Mouse (Mus musculus): ENCODE measurements around the gene Pds5a. TPM values are rescaled to one million over a fixed set of nuclear protein-coding genes. Genes with fewer than 3 reads are reported as not detected.
"Not testable (repeated sequence)": the region's sequence is repeated elsewhere in the genome, so short reads cannot be mapped to it uniquely, and the experiment has no call there.

The Pds5a gene
- polyA plus RNA-seq, 1 experiment from 2014 or later, result 111 TPM

DNA sequence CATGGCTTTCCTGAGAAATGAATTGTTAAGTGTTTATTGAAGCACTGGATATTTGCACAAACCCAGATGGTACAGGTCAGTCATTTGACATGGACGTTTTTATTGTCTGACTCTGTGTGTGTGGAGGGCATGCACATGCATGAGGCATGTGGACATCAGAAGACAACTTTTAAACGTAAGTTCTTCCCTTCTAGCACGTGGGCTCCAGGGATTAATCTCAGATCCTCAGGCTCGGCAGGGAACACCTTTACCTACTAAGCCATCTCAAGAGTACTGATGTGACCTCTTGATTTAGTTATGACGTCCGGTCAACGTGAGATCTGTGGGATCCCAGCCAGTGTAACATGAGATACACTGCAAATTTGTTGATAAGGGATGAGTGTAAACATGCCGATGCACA is 12.2 kb upstream of the Pds5a start:
- ATAC-seq (ENCODE audit: insufficient number of reproducible peaks, insufficient read depth, low FRiP score, low TSS enrichment), result no peak
- Histone ChIP-seq H3K9ac (no peak overlapping the region), H3K27ac (no peak overlapping the region), H3K9me3 (no peaks in the 10 kb centered on the region), H3K4me2 (replicated peaks) (no peak overlapping the region), H3K4me3 (no peak overlapping the region), H3K36me3 (no peaks in the 10 kb centered on the region), H3K4me1 (no peaks in the 10 kb centered on the region), H3K27me3 (no peaks in the 10 kb centered on the region)
- 50% methylated on average over 8 of the region's 8 CpGs for WGBS

DNA sequence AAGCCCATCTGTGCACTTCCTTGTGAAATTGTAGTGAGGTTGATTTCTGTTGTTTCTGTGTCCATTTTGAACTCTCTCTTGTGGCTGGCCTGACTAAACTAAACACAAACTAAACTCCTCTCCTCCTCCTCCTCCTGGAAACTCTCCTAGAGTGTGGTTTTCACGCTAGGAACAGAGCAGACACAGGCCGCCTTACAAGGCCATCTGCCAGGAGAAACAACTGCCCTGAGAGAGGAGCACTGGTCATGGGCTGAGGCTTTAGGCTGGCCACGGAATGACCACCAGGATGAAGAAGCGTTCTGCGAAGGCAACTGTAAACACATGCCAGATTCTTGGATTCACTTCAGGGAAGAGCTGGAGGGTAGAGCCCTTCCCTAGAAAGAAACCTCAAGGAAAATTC is 8.9 kb upstream of the Pds5a start:
- Histone ChIP-seq H3K9me3 (no peaks in the 10 kb centered on the region), H3K27me3 (no peaks in the 10 kb centered on the region), H3K4me3 (no peak overlapping the region), H3K27ac (no peak overlapping the region), H3K9ac (no peak overlapping the region), H3K4me2 (replicated peaks) (no peak overlapping the region), H3K36me3 (no peaks in the 10 kb centered on the region), H3K4me1 (no peaks in the 10 kb centered on the region)
- no peak for ATAC-seq (ENCODE audit: insufficient number of reproducible peaks, insufficient read depth, low FRiP score, low TSS enrichment)
- WGBS, result 76% methylated on average over 5 of the region's 5 CpGs

DNA sequence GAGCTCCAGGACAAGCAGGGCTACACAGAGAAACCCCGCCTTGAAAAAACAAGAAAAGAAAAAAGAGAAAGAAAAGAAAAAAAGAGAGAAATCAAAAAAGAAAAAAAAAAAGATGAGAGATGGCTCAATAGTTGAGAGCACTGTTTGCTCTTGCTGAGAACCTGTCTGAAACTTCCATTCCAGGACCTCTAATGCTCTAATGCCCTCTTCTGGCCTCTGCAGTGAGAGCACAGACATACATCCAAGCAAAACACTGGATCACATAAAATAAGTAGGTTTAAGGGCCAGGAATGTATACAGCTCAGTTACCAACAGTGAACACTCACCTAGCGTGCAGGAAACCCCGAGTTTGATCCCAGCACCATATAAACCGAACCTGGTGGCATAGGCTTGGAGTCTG is 8.1 kb upstream of the Pds5a start:
- no peaks in the 10 kb centered on the region for H3K36me3 ChIP-seq
- H3K9ac ChIP-seq, result no peak overlapping the region
- no peak for ATAC-seq (ENCODE audit: insufficient number of reproducible peaks, insufficient read depth, low FRiP score, low TSS enrichment)
- H3K27me3 ChIP-seq, result no peaks in the 10 kb centered on the region
- 80% methylated on average over 4 of the region's 4 CpGs for WGBS
- H3K27ac ChIP-seq, result no peak overlapping the region
- no peak overlapping the region for H3K4me3 ChIP-seq
- H3K9me3 ChIP-seq, result no peaks in the 10 kb centered on the region
- H3K4me1 ChIP-seq, result no peaks in the 10 kb centered on the region
- H3K4me2 ChIP-seq (replicated peaks), result no peak overlapping the region

DNA sequence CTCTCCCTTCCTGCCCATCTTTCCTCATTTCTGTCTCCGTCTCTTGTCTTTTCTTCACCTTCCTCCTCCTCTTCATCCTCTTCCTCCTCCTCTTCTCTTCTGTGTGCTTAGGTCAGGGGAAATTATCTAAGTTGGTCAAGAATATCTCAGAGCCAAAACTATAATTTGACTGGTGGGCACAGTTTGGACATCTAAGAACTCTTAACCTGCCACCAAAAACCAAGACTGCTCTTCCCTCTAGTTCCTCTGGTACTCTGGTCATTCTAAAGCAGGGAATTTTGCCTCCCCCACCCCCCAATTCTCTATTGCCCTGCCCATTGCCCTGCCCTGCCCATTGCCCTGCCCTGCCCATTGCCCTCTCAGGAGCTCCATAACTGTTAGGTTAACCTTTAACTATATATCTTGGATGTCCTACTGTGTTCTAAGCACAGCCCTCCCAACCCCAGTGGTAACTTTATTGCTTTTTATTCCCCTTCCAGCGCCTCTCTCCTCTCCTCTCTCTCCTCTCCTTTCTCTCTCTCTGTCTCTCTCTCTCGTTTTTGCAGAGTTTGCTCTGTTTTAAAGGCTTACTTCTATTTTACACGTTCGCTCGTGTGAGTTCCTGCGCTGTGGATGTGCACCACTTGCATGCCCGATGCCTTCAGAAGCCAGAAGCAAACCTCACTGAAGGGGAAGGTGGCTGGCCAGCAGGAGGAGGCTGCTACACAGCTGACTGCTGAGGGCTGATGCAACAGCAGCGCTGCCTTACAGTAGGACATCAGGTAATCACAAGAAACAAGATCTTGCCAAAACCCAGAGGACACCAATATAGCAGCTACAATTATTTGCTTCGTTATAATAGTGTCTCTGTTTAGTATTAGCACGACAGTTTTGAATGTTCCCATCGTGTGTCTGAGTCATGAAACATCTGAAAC is 6.9 kb upstream of the Pds5a start:
- H3K9me3 ChIP-seq, result no peaks in the 10 kb centered on the region
- H3K4me3 ChIP-seq, result no peak overlapping the region
- H3K9ac ChIP-seq, result no peak overlapping the region
- H3K4me1 ChIP-seq, result no peaks in the 10 kb centered on the region
- H3K4me2 ChIP-seq (replicated peaks), result no peak overlapping the region
- ATAC-seq (ENCODE audit: insufficient number of reproducible peaks, insufficient read depth, low FRiP score, low TSS enrichment), result no peak
- WGBS, result 74% methylated on average over 12 of the region's 12 CpGs
- H3K27me3 ChIP-seq, result no peaks in the 10 kb centered on the region
- H3K36me3 ChIP-seq, result no peaks in the 10 kb centered on the region
- H3K27ac ChIP-seq, result no peak overlapping the region

DNA sequence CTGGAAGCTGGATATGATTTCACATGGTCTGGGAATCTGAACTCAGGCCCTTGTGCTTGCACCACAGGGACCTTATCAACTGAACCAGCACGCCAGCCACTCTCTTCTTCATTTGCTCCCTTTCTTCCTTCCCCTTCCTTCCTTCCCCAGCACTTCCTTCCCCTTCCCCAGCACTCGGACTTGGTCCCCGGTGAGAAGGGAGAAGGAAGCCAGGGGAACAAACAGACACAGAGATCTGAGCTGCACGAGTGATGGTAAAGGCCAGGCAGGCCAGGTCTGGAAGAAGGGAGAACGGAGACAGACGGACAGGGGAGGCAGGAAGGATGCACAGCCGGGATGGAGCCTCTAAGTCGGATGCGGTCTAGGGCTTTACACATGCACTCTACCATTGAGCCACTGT is 5.2 kb upstream of the Pds5a start:
- H3K4me3 ChIP-seq, result no peak overlapping the region
- ATAC-seq (ENCODE audit: insufficient number of reproducible peaks, insufficient read depth, low FRiP score, low TSS enrichment), result no peak

DNA sequence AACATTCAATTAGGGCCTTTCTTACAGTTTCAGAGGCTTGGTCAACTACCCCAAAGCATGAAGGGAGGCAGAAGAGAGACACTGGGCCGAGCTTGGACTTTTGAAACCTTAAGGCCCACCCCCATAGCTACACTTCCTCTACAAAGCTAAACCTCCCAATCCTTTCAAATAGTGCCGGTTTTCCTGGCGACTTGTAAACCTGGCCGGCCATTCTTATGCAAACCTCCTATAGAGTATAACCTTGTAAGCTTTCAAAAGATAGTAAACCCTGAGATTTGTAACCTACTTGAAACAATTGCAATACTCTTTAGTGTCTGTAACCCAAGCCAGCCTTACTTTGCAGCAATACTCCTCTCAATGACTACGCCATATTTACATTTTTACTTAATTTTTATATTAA is 2.0 kb upstream of the Pds5a start:
- Histone ChIP-seq H3K36me3 (no peaks in the 10 kb centered on the region; the same call in 1 of the 2 replicates), H3K4me1 (peaks cover 15% of the 10 kb centered on the region), H3K4me3 (no peak overlapping the region), H3K27ac (no peak overlapping the region), H3K9ac (no peak overlapping the region), H3K9me3 (no peaks in the 10 kb centered on the region), H3K4me2 (replicated peaks) (no peak overlapping the region), H3K27me3 (no peaks in the 10 kb centered on the region)
- ATAC-seq (ENCODE audit: insufficient number of reproducible peaks, insufficient read depth, low FRiP score, low TSS enrichment), result no peak
- WGBS, result 85% methylated on average over 5 of the region's 5 CpGs

More for the DNA sequence above, 5.2 kb upstream of the Pds5a start:
- WGBS, result 71% methylated on average over 9 of the region's 9 CpGs
- Histone ChIP-seq H3K36me3 (no peaks in the 10 kb centered on the region), H3K27ac (no peak overlapping the region), H3K27me3 (no peaks in the 10 kb centered on the region), H3K4me1 (peaks cover 4% of the 10 kb centered on the region; the same call in 1 of the 2 replicates), H3K9me3 (no peaks in the 10 kb centered on the region), H3K4me2 (replicated peaks) (no peak overlapping the region), H3K9ac (no peak overlapping the region)

DNA sequence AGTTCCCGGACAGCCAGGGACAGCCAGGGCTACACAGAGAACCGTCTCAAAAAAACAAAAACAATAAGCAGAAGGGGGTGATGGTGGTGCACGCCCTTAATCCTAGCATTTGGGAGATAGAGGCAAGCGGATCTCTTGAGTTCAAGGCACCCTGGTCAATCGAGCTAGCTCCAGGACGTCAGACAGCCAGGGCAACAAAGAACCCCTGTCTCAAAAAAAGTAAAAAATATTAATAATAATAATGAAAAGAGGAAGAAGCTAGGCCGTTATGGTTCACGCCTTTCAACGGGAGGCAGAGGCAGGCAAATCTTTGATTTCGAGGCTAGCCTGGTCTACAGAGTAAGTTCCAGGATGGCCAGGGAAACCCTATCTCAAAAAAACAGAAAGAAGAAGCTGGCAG is 1.1 kb upstream of the Pds5a start:
- H3K4me1 ChIP-seq, result peaks cover 19% of the 10 kb centered on the region
- H3K27ac ChIP-seq, result peak overlapping the region; percentile 99
- peak overlapping the region; percentile 99; the same call in 1 of the 2 replicates for H3K9ac ChIP-seq
- WGBS, result 65% methylated on average over 10 of the region's 10 CpGs
- no peak for ATAC-seq (ENCODE audit: insufficient number of reproducible peaks, insufficient read depth, low FRiP score, low TSS enrichment)
- peak overlapping the region; percentile 98 for H3K4me3 ChIP-seq
- H3K9me3 ChIP-seq, result no peaks in the 10 kb centered on the region
- H3K36me3 ChIP-seq, result peaks cover 5% of the 10 kb centered on the region
- peak overlapping the region; percentile 53 for H3K4me2 ChIP-seq (replicated peaks)
- H3K27me3 ChIP-seq, result no peaks in the 10 kb centered on the region

DNA sequence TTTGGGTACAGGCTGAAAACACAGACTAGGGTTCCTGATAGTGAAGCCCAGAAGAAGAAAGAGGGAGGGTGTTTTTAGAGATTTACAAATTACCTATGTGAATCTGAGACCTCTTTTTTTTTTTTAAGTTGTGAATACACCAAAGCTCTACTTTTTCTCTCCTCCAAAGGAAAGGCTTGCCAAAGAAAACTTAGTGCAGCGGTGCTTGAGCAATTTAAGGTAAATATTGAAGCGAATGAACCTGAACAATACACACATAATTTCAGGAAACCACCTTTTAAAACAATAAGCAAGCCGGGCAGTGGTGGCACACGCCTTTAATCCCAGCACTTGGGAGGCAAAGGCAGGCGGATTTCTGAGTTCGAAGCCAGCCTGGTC is 675 bp upstream of the Pds5a start:
- no peak for ATAC-seq (ENCODE audit: insufficient number of reproducible peaks, insufficient read depth, low FRiP score, low TSS enrichment)
- H3K4me2 ChIP-seq (replicated peaks), result peak overlapping the region; percentile 53
- peak overlapping the region; percentile 99 for H3K27ac ChIP-seq
- no peaks in the 10 kb centered on the region for H3K27me3 ChIP-seq
- H3K4me1 ChIP-seq, result peaks cover 19% of the 10 kb centered on the region
- no peaks in the 10 kb centered on the region for H3K9me3 ChIP-seq
- H3K4me3 ChIP-seq, result peak overlapping the region; percentile 98
- WGBS, result 18% methylated on average over 6 of the region's 6 CpGs
- peaks cover 5% of the 10 kb centered on the region for H3K36me3 ChIP-seq
- peak overlapping the region; percentile 99 for H3K9ac ChIP-seq

DNA sequence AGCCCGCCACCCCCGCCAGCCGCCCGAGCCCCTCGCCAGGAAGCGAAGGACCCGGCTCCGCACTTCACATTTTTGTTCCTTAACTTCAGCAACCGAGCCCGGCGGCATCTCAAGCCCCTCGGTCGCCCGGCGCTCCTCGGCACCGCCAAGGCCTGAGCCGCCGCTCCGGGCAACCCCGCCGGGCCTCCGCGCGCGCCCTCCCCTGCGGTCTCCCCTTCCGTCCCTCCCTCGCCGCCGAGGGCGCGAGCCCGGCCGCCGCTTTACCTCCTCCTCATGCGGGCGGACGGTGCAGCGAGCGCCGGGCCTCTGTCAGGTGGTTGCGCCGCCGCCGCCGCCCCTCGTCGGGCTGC is 612 bp downstream of the Pds5a start:
- under 1% methylated on average over 49 of the region's 49 CpGs for WGBS
- H3K27me3 ChIP-seq, result no peaks in the 10 kb centered on the region
- peak overlapping the region; percentile 98 for H3K4me3 ChIP-seq
- peak overlapping the region; percentile 99 for H3K9ac ChIP-seq
- H3K9me3 ChIP-seq, result no peaks in the 10 kb centered on the region
- peaks cover 5% of the 10 kb centered on the region for H3K36me3 ChIP-seq
- peak; percentile 6; the same call in 1 of the 2 replicates for ATAC-seq (ENCODE audit: insufficient number of reproducible peaks, insufficient read depth, low FRiP score, low TSS enrichment)
- peak overlapping the region; percentile 63 for H3K4me2 ChIP-seq (replicated peaks)
- H3K4me1 ChIP-seq, result peaks cover 19% of the 10 kb centered on the region
- peak overlapping the region; percentile 99 for H3K27ac ChIP-seq

DNA sequence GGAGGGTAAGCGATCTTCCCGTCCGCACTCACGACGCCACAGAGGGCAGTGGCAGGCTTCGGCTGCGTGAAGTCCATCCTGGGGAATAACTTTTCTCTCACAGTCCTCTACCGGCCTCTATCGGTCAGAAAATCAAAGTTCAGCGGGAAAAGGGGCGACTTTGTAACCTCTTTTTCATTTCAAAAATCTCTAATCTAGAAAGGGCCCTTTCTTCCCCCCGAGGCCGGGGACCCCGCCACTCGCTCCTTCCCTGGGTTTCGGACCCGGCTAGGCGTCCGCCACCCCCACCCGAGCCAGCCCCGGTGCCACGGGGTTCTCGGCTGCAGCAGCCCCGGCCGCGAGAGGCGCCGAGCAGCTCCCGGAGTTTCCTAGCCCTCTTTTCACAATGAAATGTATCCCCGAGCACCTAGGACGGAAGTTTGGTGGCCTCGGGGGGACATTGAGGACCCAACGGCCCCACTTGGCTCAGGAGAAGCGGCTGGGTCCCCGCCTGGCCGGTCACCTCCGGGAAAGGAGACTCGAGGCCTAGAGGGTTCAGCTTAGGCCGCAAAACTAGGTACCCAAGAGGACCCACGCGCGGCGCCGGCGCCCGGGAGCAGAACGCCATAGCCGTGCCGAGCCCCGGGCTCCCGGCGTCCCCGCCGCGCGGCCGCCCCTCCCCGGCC is 1.1 kb downstream of the Pds5a start:
- no peaks in the 10 kb centered on the region for H3K9me3 ChIP-seq
- peak overlapping the region; percentile 99 for H3K27ac ChIP-seq
- under 1% methylated on average over 58 of the region's 58 CpGs for WGBS
- peaks cover 19% of the 10 kb centered on the region for H3K4me1 ChIP-seq
- H3K27me3 ChIP-seq, result no peaks in the 10 kb centered on the region
- peaks cover 10% of the 10 kb centered on the region for H3K36me3 ChIP-seq
- ATAC-seq (ENCODE audit: insufficient number of reproducible peaks, insufficient read depth, low FRiP score, low TSS enrichment), result no peak
- peak overlapping the region; percentile 99 for H3K9ac ChIP-seq
- H3K4me2 ChIP-seq (replicated peaks), result peak overlapping the region; percentile 63
- H3K4me3 ChIP-seq, result peak overlapping the region; percentile 98

DNA sequence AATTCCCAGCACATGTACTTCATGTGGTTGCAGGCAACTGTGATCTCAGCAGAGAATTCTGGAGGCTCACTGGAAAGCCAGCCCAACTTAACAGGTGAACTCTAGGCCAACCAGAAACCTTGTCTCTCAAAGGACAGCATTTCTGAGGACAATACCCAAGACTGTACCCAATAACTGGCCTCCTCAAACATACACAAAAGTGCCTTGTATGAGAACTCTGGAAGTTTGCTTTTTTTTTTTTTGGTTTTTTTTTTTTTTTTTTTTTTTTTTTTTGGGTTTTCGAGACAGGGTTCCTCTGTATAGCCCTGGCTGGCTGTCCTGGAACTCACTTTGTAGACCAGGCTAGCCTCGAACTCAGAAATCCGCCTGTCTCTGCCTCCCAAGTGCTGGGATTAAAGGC is 4.0 kb downstream of the Pds5a start:
- H3K4me1 ChIP-seq, result peaks cover 19% of the 10 kb centered on the region
- not testable (repeated sequence) for ATAC-seq (ENCODE audit: insufficient number of reproducible peaks, insufficient read depth, low FRiP score, low TSS enrichment); H3K9ac ChIP-seq; H3K36me3 ChIP-seq; H3K27me3 ChIP-seq; H3K4me3 ChIP-seq; H3K27ac ChIP-seq; H3K9me3 ChIP-seq; H3K4me2 ChIP-seq (replicated peaks)
- WGBS, result 80% methylated on average over 3 of the region's 3 CpGs

DNA sequence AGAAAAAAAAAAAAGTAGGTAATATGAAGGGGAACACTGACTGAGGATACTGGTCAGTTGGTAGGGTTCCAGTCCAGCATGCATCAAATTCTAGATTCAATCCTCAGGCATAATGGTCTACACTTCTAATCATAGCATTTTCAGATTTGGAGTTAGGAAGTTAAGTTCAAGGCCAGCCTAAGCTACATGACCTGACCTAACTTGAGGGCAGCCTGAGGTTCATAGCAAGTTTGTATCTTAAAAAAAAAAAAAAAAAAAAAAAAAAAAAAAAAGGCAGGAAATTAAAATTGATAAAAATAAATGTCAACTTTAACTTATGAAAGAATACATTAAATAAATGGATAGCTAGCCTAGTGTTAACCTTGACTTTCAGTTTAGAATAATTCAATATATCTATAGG is 5.1 kb downstream of the Pds5a start:
- Histone ChIP-seq H3K4me1 (peaks cover 16% of the 10 kb centered on the region), H3K4me3 (no peak overlapping the region), H3K36me3 (peaks cover 10% of the 10 kb centered on the region), H3K9me3 (no peaks in the 10 kb centered on the region), H3K27ac (no peak overlapping the region), H3K9ac (no peak overlapping the region), H3K27me3 (no peaks in the 10 kb centered on the region), H3K4me2 (replicated peaks) (no peak overlapping the region)
- no peak for ATAC-seq (ENCODE audit: insufficient number of reproducible peaks, insufficient read depth, low FRiP score, low TSS enrichment)
